Mouse (Mus musculus): ENCODE measurements around the gene Clba1. TPM values are rescaled to one million over a fixed set of nuclear protein-coding genes. Genes with fewer than 3 reads are reported as not detected.

Gene Clba1
- total RNA-seq, 1 experiment: 5.0 TPM

DNA sequence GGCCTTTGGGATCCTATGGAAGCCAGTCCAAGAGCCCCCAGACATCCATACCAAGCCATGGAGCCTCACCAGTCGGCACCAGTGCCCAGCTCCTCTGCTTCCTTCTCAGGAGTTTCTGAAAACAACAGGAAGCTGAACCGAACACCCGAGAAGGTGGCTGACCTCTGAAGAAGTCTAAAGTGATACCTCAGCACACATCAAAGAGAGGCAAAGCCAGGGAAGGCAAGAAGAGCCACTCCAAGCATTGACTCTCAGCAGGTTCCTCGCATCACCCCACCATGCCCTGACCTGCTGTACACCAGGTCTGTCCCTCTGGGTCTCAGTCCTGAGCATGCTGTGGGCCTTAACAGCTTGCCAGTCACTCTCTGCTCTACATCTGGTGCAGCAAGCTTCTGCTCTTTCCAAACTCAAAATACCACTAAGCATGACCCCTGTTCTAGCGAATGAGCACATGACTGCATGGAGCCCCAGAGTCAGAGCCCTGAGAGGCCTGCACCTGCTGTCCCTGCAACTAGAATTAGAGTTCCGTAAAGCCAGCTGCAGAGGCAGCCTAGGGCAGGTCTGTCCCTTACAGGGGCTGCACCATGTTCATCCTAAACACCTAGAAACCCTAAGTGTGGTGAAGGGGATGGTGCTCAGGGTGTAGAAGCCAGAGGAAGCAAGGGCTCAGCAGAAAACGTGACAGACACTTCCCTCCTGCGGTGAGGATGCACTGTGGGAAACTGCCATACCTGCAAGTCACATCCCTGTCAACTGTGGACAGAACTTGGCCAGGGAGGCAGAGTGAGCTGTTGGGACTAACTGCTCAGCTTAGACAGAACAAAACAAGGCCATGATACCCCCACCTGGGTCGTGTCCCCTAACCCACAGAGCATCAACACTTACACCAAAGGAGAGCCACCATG, 48.5 kb downstream of the Clba1 start:
- H3K36me3 ChIP-seq (ENCODE audit: control insufficient read depth, insufficient read depth, low read length, poor library complexity, severe bottlenecking): no peaks in the 10 kb centered on the region
- H3K27ac ChIP-seq (ENCODE audit: insufficient read depth, low read depth, low read length, poor library complexity, severe bottlenecking): no peak overlapping the region
- no peak overlapping the region for H3K9ac ChIP-seq (ENCODE audit: insufficient read depth, low read depth, low read length, poor library complexity, severe bottlenecking)
- peaks cover 2 to 5% of the 10 kb centered on the region in 2 experiments; a peak in 1 of 4 replicates for H3K4me1 ChIP-seq (ENCODE audit: control insufficient read depth in 2 of 2, insufficient read depth in 2 of 2, low read length in 2 of 2, poor library complexity in 1 of 2)
- no peak for TF ChIP-seq ZC3H11A (IDR thresholded peaks at IDR 0.05; ENCODE audit: borderline replicate concordance, low read depth, low read length)
- TF ChIP-seq HCFC1 (IDR thresholded peaks at IDR 0.05; ENCODE audit: borderline replicate concordance, insufficient read depth, low read length): no peak
- no peak for TF ChIP-seq ZNF384 (IDR thresholded peaks at IDR 0.05; ENCODE audit: low read depth, low read length)
- TF ChIP-seq CHD2 (IDR thresholded peaks at IDR 0.05; ENCODE audit: low read depth, low read length): no peak
- no peak for TF ChIP-seq MAFK (IDR thresholded peaks at IDR 0.05; ENCODE audit: insufficient read depth, low read depth, low read length)
- in situ Hi-C loops (cut with MboI; ENCODE audit: low sequenced_read_pairs in 2 of 2, unreplicated experiment in 2 of 2): no loop called here
- H3K4me3 ChIP-seq (ENCODE audit: insufficient read depth in 1 of 2, low read depth in 1 of 2, low read length in 2 of 2, poor library complexity in 1 of 2, severe bottlenecking in 1 of 2): no peak overlapping the region
- H3K9me3 ChIP-seq (ENCODE audit: control insufficient read depth, insufficient read depth, low read depth, low read length): no peaks in the 10 kb centered on the region
- no peak for DNase-seq (ENCODE audit: low read depth, low spot score)

DNA sequence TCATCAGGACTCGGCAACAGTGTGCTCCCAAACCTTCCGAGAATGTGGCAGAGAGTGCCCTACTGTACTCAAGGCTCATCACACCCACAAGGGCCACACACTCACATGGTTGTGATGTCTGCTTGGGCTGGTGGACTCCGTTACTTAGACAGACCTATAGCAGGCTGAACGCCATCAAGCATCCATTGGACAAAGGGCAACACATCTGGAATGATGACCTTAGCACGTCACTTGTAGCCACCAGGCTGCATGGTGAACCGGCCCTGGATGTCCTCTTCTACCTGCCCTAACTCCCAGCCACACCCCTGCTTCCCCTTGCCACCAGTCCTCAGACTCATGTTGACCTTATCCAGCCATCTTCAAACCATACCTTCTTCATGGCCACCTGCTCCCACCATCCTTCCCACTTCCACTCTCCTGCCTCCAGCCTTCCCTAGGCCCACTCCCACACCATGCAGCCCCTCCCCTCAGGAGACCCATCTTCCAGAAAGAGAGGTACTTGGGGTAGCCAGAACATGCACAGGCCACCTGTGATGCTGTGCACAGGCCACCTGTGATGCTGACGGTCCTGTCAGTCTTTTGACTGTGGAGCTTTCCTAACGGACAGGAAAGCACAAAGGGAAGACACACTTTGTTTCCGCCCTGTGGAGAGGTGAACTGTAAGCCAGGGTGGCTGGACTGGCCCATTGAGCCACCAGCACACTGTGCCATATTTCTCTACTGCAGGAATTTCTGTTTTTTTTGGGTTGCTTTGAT, 50.0 kb downstream of the Clba1 start:
- H3K9me3 ChIP-seq (ENCODE audit: control insufficient read depth, insufficient read depth, low read depth, low read length): no peaks in the 10 kb centered on the region
- no peak for DNase-seq (ENCODE audit: low read depth, low spot score)
- in situ Hi-C loops (cut with MboI; ENCODE audit: low sequenced_read_pairs in 2 of 2, unreplicated experiment in 2 of 2): no loop called here
- no peaks in the 10 kb centered on the region for H3K36me3 ChIP-seq (ENCODE audit: control insufficient read depth, insufficient read depth, low read length, poor library complexity, severe bottlenecking)
- no peak overlapping the region for H3K27ac ChIP-seq (ENCODE audit: insufficient read depth, low read depth, low read length, poor library complexity, severe bottlenecking)
- no peak overlapping the region for H3K9ac ChIP-seq (ENCODE audit: insufficient read depth, low read depth, low read length, poor library complexity, severe bottlenecking)
- no peak overlapping the region for H3K4me3 ChIP-seq (ENCODE audit: insufficient read depth in 1 of 2, low read depth in 1 of 2, low read length in 2 of 2, poor library complexity in 1 of 2, severe bottlenecking in 1 of 2)
- TF ChIP-seq CHD2 (IDR thresholded peaks at IDR 0.05; ENCODE audit: low read depth, low read length) (no peak), MAFK (IDR thresholded peaks at IDR 0.05; ENCODE audit: insufficient read depth, low read depth, low read length) (no peak), ZC3H11A (IDR thresholded peaks at IDR 0.05; ENCODE audit: borderline replicate concordance, low read depth, low read length) (no peak), HCFC1 (IDR thresholded peaks at IDR 0.05; ENCODE audit: borderline replicate concordance, insufficient read depth, low read length) (no peak), ZNF384 (IDR thresholded peaks at IDR 0.05; ENCODE audit: low read depth, low read length) (no peak)
- H3K4me1 ChIP-seq (ENCODE audit: control insufficient read depth in 2 of 2, insufficient read depth in 2 of 2, low read length in 2 of 2, poor library complexity in 1 of 2): no peaks in the 10 kb centered on the region

DNA sequence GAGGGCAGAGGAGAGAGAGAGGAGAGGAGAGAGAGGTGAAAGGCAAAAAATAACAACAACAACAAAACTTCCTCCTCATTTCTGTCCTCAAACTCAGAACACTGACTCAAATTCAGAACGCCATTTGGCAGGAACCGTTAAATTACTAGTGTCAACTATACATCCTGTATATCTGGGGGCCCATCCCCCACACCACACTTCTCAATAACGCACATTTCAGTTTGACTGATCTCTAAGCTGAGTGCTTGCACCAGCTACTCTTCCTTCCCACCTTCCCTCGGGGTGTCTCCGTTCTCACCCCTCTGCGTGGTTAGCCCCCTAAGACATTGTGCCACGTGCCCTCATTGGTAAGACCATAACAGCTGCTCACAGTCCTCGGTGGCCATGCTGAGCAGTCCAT, 51.2 kb downstream of the Clba1 start:
- TF ChIP-seq ZNF384 (IDR thresholded peaks at IDR 0.05; ENCODE audit: low read depth, low read length) (no peak), MAFK (IDR thresholded peaks at IDR 0.05; ENCODE audit: insufficient read depth, low read depth, low read length) (no peak), CHD2 (IDR thresholded peaks at IDR 0.05; ENCODE audit: low read depth, low read length) (no peak), HCFC1 (IDR thresholded peaks at IDR 0.05; ENCODE audit: borderline replicate concordance, insufficient read depth, low read length) (no peak)

DNA sequence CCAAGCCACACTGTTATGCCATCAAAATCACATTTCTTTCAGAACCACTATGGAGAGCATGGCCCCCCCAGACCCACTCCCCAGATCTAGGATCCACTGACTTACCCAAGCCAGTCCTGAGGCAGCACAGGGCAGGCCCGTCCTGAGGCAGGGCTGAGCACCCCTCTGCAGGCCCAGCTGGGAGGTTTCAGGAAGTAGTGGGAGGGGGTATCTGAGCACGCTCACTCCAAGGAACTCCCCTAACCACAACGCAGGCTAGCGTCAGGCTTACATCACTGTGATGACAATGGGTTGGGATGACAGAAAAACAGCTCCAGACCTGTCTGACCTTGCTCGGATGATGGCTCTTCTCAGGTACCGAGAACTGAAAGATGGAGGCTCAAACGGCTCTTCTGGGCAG, 52.0 kb downstream of the Clba1 start:
- in situ Hi-C loops (cut with MboI; ENCODE audit: low sequenced_read_pairs in 2 of 2, unreplicated experiment in 2 of 2): no loop called here
- TF ChIP-seq ZNF384 (IDR thresholded peaks at IDR 0.05; ENCODE audit: low read depth, low read length) (no peak), MAFK (IDR thresholded peaks at IDR 0.05; ENCODE audit: insufficient read depth, low read depth, low read length) (no peak), ZC3H11A (IDR thresholded peaks at IDR 0.05; ENCODE audit: borderline replicate concordance, low read depth, low read length) (no peak), HCFC1 (IDR thresholded peaks at IDR 0.05; ENCODE audit: borderline replicate concordance, insufficient read depth, low read length) (no peak), CHD2 (IDR thresholded peaks at IDR 0.05; ENCODE audit: low read depth, low read length) (no peak)
- Histone ChIP-seq H3K36me3 (ENCODE audit: control insufficient read depth, insufficient read depth, low read length, poor library complexity, severe bottlenecking) (no peaks in the 10 kb centered on the region), H3K9ac (ENCODE audit: insufficient read depth, low read depth, low read length, poor library complexity, severe bottlenecking) (no peak overlapping the region), H3K27ac (ENCODE audit: insufficient read depth, low read depth, low read length, poor library complexity, severe bottlenecking) (no peak overlapping the region), H3K9me3 (ENCODE audit: control insufficient read depth, insufficient read depth, low read depth, low read length) (no peaks in the 10 kb centered on the region), H3K4me1 (ENCODE audit: control insufficient read depth in 2 of 2, insufficient read depth in 2 of 2, low read length in 2 of 2, poor library complexity in 1 of 2) (no peaks in the 10 kb centered on the region), H3K4me3 (ENCODE audit: insufficient read depth in 1 of 2, low read depth in 1 of 2, low read length in 2 of 2, poor library complexity in 1 of 2, severe bottlenecking in 1 of 2) (no peak overlapping the region)
- DNase-seq (ENCODE audit: low read depth, low spot score): no peak

More for the DNA sequence above, 51.2 kb downstream of the Clba1 start:
- in situ Hi-C loops (cut with MboI; ENCODE audit: low sequenced_read_pairs in 2 of 2, unreplicated experiment in 2 of 2): no loop called here
- no peaks in the 10 kb centered on the region for H3K36me3 ChIP-seq (ENCODE audit: control insufficient read depth, insufficient read depth, low read length, poor library complexity, severe bottlenecking)
- H3K9me3 ChIP-seq (ENCODE audit: control insufficient read depth, insufficient read depth, low read depth, low read length): no peaks in the 10 kb centered on the region
- no peaks in the 10 kb centered on the region for H3K4me1 ChIP-seq (ENCODE audit: control insufficient read depth in 2 of 2, insufficient read depth in 2 of 2, low read length in 2 of 2, poor library complexity in 1 of 2)
- no peak overlapping the region for H3K4me3 ChIP-seq (ENCODE audit: insufficient read depth in 1 of 2, low read depth in 1 of 2, low read length in 2 of 2, poor library complexity in 1 of 2, severe bottlenecking in 1 of 2)
- no peak overlapping the region for H3K9ac ChIP-seq (ENCODE audit: insufficient read depth, low read depth, low read length, poor library complexity, severe bottlenecking)
- no peak for DNase-seq (ENCODE audit: low read depth, low spot score)
- H3K27ac ChIP-seq (ENCODE audit: insufficient read depth, low read depth, low read length, poor library complexity, severe bottlenecking): no peak overlapping the region
